ENCODE assay signal across 8 mouse cellular contexts in the genomic region with DNA sequence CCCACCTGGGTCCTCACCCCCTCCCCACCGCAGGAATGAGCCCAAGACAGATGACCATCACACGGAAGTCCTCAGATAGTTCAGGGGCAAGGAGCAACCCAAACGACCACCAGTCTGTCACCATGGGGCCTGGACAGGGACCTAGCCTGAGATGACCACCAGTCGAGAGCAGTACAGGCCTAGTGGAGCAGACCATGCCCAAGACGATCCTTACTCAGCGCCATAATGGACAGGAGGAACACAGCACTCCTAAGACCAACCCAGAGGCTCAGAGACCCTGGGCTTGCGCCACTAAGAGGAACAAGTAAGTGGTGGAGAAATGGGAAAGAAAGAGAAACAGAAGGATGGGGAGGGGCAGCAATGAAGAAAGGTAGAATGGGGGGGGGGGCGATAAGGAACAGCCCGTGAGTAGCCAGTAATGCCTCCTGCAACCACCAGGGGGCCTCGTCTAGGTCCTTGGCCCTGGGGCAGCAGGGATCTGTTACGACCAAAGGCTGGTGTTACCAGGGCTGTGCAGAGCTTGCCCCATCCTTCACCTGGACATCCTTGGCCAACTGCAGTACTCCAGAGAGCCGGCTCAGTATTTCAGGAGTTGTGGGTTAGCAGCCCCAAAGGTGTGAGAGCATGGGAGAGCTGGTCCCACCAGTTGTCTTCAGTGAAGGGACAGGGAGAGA. TPM values are rescaled to one million over a fixed set of nuclear protein-coding genes. Genes with fewer than 3 reads are reported as not detected.
DNase-seq lines count a peak whose midpoint lies in the region; ATAC-seq and TF ChIP-seq lines count a peak whose summit lies in the region.

No protein-coding gene starts in this region.

- no peak for TF ChIP-seq POLR2A in kidney, adult 2 months (IDR thresholded peaks at IDR 0.05; ENCODE audit: low read depth, low read length)

- no peaks in the 10 kb centered on the region for H3K27me3 ChIP-seq in kidney, adult 2 months (replicated peaks; ENCODE audit: control insufficient read depth, insufficient read depth, low read length)

- 64% methylated on average over 12 of the region's 12 CpGs for WGBS in kidney, adult 2 months

- no peak overlapping the region for H3K4me3 ChIP-seq in left cerebral cortex, adult 2 months
- H3K4me3 ChIP-seq in kidney, adult 2 months (ENCODE audit: insufficient read depth, low read depth, low read length) = no peak overlapping the region

- H3K36me3 ChIP-seq in kidney, adult 2 months (ENCODE audit: control insufficient read depth, insufficient read depth, low read length) = no peaks in the 10 kb centered on the region

- no peak overlapping the region for H3K27ac ChIP-seq in left cerebral cortex, adult 2 months
- H3K27ac ChIP-seq in kidney, adult 2 months (ENCODE audit: insufficient read depth, low read depth, low read length) = no peak overlapping the region

- TF ChIP-seq CTCF in left cerebral cortex, adult 2 months (IDR thresholded peaks at IDR 0.05) = peak; percentile 56
- TF ChIP-seq CTCF in kidney, adult 2 months (conservative IDR thresholded peaks at IDR 0.05; ENCODE audit: insufficient read depth, insufficient read length, low read depth, low read length) = peak; percentile 55

- no peak for ATAC-seq in CD4-positive, CD25-positive, alpha-beta regulatory T cell, adult 4 months
- ATAC-seq in frontal cortex, adult (ENCODE audit: low TSS enrichment) = no peak

- intact Hi-C loops in left cerebral cortex, adult 2 months (cut with DNase I) = no loop called here

- peak; percentile 32 for DNase-seq in CD4-positive, CD25-positive, alpha-beta regulatory T cell, adult 2 months (ENCODE audit: low read depth, low spot score)
- peak in 1 of 2 experiments; percentile 16 for DNase-seq in left cerebral cortex, adult 2 months (ENCODE audit: extremely low spot score in 1 of 2, low spot score in 2 of 2)
- DNase-seq in left cerebral cortex, adult 9 months (ENCODE audit: low spot score in 2 of 2) = no peak
- peak; percentile 81 for DNase-seq in adrenal gland, postnatal 14 days
- peak; percentile 31 for DNase-seq in kidney, adult 2 months
- peak; percentile 32 for DNase-seq in mesoderm, embryonic 11.5 days (ENCODE audit: low read depth, low spot score)

- H3K4me1 ChIP-seq in kidney, adult 2 months (ENCODE audit: control insufficient read depth, insufficient read depth, low read length) = no peaks in the 10 kb centered on the region

RNA-seq across cellular contexts. Expression of a gene that starts 4.0 kb away (rescaled TPM):
- polyA plus RNA-seq in CD4-positive, CD25-positive, alpha-beta regulatory T cell, adult 4 months (2017; shearing (Covaris generic)) = not detected
- not detected for total RNA-seq in left cerebral cortex, adult 2 months (2021)
- not detected in 2 replicates for total RNA-seq in adrenal gland, postnatal 14 days (2021)
- not detected in 2 replicates for polyA plus RNA-seq in kidney, adult 2 months (2012; rRNA removed)

RNA-seq across cellular contexts. Expression of a gene that starts 20.7 kb away (rescaled TPM):
- not detected for polyA plus RNA-seq in CD4-positive, CD25-positive, alpha-beta regulatory T cell, adult 4 months (2017; shearing (Covaris generic))
- total RNA-seq in left cerebral cortex, adult 2 months (2021) = under 1 TPM; 0.49 to 0.86 TPM
- total RNA-seq in adrenal gland, postnatal 14 days (2021) = 7.0 and 8.9 TPM in 2 replicates
- polyA plus RNA-seq in kidney, adult 2 months (2012; rRNA removed) = 1.7 and 2.3 TPM in 2 replicates

RNA-seq across cellular contexts. Expression of a gene that starts 45.8 kb away (rescaled TPM):
- not detected for polyA plus RNA-seq in CD4-positive, CD25-positive, alpha-beta regulatory T cell, adult 4 months (2017; shearing (Covaris generic))
- not detected for total RNA-seq in left cerebral cortex, adult 2 months (2021)
- 0.41 and 0.44 TPM in 2 replicates for total RNA-seq in adrenal gland, postnatal 14 days (2021)
- 0.03 and 0.06 TPM in 2 replicates for polyA plus RNA-seq in kidney, adult 2 months (2012; rRNA removed)

RNA-seq across cellular contexts. Expression of a gene that starts 54.0 kb away (rescaled TPM):
- polyA plus RNA-seq in CD4-positive, CD25-positive, alpha-beta regulatory T cell, adult 4 months (2017; shearing (Covaris generic)) = not detected
- not detected for total RNA-seq in left cerebral cortex, adult 2 months (2021)
- total RNA-seq in adrenal gland, postnatal 14 days (2021) = not detected in 2 replicates
- polyA plus RNA-seq in kidney, adult 2 months (2012; rRNA removed) = 0.10 TPM in 1 of 2 replicates, not detected in the other

Comparison
In these comparisons a context has a peak if more than half of its experiments do, and no peak if none do; other contexts are left out.
1. DNase-seq: peak in CD4-positive, CD25-positive, alpha-beta regulatory T cell, adult 2 months (single experiment), adrenal gland, postnatal 14 days (single experiment), kidney, adult 2 months (single experiment) and mesoderm, embryonic 11.5 days (single experiment); none in left cerebral cortex, adult 9 months (0 of 2).